Mouse (Mus musculus) embryonic stem cell, embryonic (primary cell): ENCODE measurements around the gene Dsp.

Experiments used
- CTCF ChIA-PET, 4 experiments: fragments of 300-600 bp in 2 of 4; fragments of 350-600 bp in 2 of 4; sonication (Branson Sonifier 250); formaldehyde crosslinking; loops; one replicate each; lab custom pipeline; 2022; ENCODE audit warnings: inconsistent platforms in 2 of 4; lab: Charles Lee
- POLR2A ChIA-PET, 4 experiments: fragments of 300-600 bp in 2 of 4; fragments of 350-600 bp in 2 of 4; sonication (Branson Sonifier 250); formaldehyde crosslinking; loops; one replicate each; lab custom pipeline; 2022; ENCODE audit warnings: antibody characterized with exemption in 4 of 4, inconsistent platforms in 1 of 4; lab: Charles Lee

The Dsp gene

GRCm38 (mm10) chr13:38151069-38151588 lies at the start of gene Dsp:
Gene Dsp, plus strand, starts transcription at chr13:38151294.
- POLR2A ChIA-PET, result interaction anchor here (0.6 to 3.7 kb wide), 26 partner anchors 8 to 483 kb away, joined by 3 to 19 read pairs (median 4); partner anchors contain the start of gene Snrnp48 (in 2 of the 4)
- CTCF ChIA-PET, result interaction anchor here (0.7 kb wide), 6 partner anchors 9 to 217 kb away, joined by 3 to 8 read pairs (median 3); no protein-coding TSS in a partner anchor

- ChIA-PET CTCF (no interaction called here), POLR2A (no interaction called here)
Measured at GRCm38 (mm10) chr13:38103406-38103805, 47.7 kb upstream of the Dsp start.

- ChIA-PET POLR2A (interaction anchor here in 3 of 4 experiments (0.5 to 2.2 kb wide), 10 partner anchors 12 to 51 kb away, joined by 3 to 7 read pairs (median 4); no protein-coding TSS in a partner anchor), CTCF (interaction anchor here in 1 of 4 experiments (0.6 kb wide), 1 partner anchor 18 kb away, joined by 3 read pairs; no protein-coding TSS in a partner anchor)
Measured at GRCm38 (mm10) chr13:38104501-38104900, 46.6 kb upstream of the Dsp start.

GRCm38 (mm10) chr13:38109081-38109480 lies 42.0 kb upstream of the Dsp start:
- POLR2A ChIA-PET, result interaction anchor here in 3 of 4 experiments (0.6 to 2.8 kb wide), 54 partner anchors 9 to 673 kb away, joined by 3 to 30 read pairs (median 4); partner anchors contain the start of genes Snrnp48 (in 3 of the 3), Dsp (in 1 of the 3) and Ssr1 (in 1 of the 3)
- CTCF ChIA-PET, result interaction anchor here in 2 of 4 experiments (0.6 to 1.5 kb wide), 4 partner anchors 9 to 1632 kb away, joined by 3 to 8 read pairs (median 3); no protein-coding TSS in a partner anchor

GRCm38 (mm10) chr13:38122321-38122720 lies 28.8 kb upstream of the Dsp start:
- ChIA-PET CTCF (interaction anchor here in 2 of 4 experiments (0.6 to 1.2 kb wide), 3 partner anchors 18 to 536 kb away, joined by 3 to 4 read pairs (median 3); partner anchors contain the start of gene Eef1e1 (in 1 of the 2)), POLR2A (interaction anchor here in 2 of 4 experiments (0.7 to 1.0 kb wide), 3 partner anchors 10 to 133 kb away, joined by 4 to 7 read pairs (median 6); no protein-coding TSS in a partner anchor)

GRCm38 (mm10) chr13:38123666-38124065 lies 27.4 kb upstream of the Dsp start:
- CTCF ChIA-PET, result interaction anchor here in 1 of 4 experiments (1.0 kb wide), 1 partner anchor 29 kb away, joined by 3 read pairs; no protein-coding TSS in a partner anchor
- POLR2A ChIA-PET, result interaction anchor here in 3 of 4 experiments (0.5 to 1.9 kb wide), 11 partner anchors 9 to 64 kb away, joined by 3 to 18 read pairs (median 6); no protein-coding TSS in a partner anchor

GRCm38 (mm10) chr13:38127683-38128082 lies 23.4 kb upstream of the Dsp start:
- ChIA-PET POLR2A (interaction anchor here (0.6 to 2.5 kb wide), 9 partner anchors 13 to 567 kb away, joined by 3 to 6 read pairs (median 5); partner anchors contain the start of gene Dsp (in 1 of the 4)), CTCF (no interaction called here)

- CTCF ChIA-PET, result no interaction called here
- POLR2A ChIA-PET, result interaction anchor here in 2 of 4 experiments (0.6 to 2.5 kb wide), 7 partner anchors 13 to 568 kb away, joined by 3 to 6 read pairs (median 5); partner anchors contain the start of gene Dsp (in 1 of the 2)
Measured at GRCm38 (mm10) chr13:38128246-38128645, 22.8 kb upstream of the Dsp start.

GRCm38 (mm10) chr13:38129492-38129891 lies 21.6 kb upstream of the Dsp start:
- CTCF ChIA-PET, result interaction anchor here in 1 of 4 experiments (0.9 to 1.1 kb wide), 2 partner anchors 21 to 106 kb away, joined by 3 read pairs; partner anchors contain the start of gene Dsp
- POLR2A ChIA-PET, result interaction anchor here in 3 of 4 experiments (0.7 to 1.6 kb wide), 10 partner anchors 20 to 173 kb away, joined by 3 to 10 read pairs (median 4); partner anchors contain the start of genes Dsp (in 1 of the 3) and Snrnp48 (in 1 of the 3)

- CTCF ChIA-PET, result interaction anchor here in 1 of 4 experiments (0.9 to 1.1 kb wide), 2 partner anchors 21 to 105 kb away, joined by 3 read pairs; partner anchors contain the start of gene Dsp
- POLR2A ChIA-PET, result interaction anchor here in 3 of 4 experiments (0.6 to 1.6 kb wide), 13 partner anchors 11 to 174 kb away, joined by 3 to 12 read pairs (median 3); partner anchors contain the start of genes Dsp (in 1 of the 3) and Snrnp48 (in 1 of the 3)
Measured at GRCm38 (mm10) chr13:38130116-38130515, 21.0 kb upstream of the Dsp start.

GRCm38 (mm10) chr13:38133016-38133528 lies 18.0 kb upstream of the Dsp start:
- CTCF ChIA-PET, result no interaction called here

GRCm38 (mm10) chr13:38140521-38140920 lies 10.6 kb upstream of the Dsp start:
- POLR2A ChIA-PET, result interaction anchor here in 2 of 4 experiments (1.5 to 3.7 kb wide), 4 partner anchors 11 to 65 kb away, joined by 4 to 19 read pairs (median 8); partner anchors contain the start of genes Dsp (in 2 of the 2) and Snrnp48 (in 1 of the 2)
- CTCF ChIA-PET, result no interaction called here

More at GRCm38 (mm10) chr13:38133016-38133528, 18.0 kb upstream of the Dsp start:
- POLR2A ChIA-PET, result interaction anchor here in 3 of 4 experiments (0.5 to 1.9 kb wide), 17 partner anchors 9 to 72 kb away, joined by 3 to 24 read pairs (median 4); partner anchors contain the start of genes Dsp (in 1 of the 3) and Snrnp48 (in 1 of the 3)

- POLR2A ChIA-PET, result interaction anchor here in 3 of 4 experiments (0.6 to 1.6 kb wide), 9 partner anchors 10 to 1943 kb away, joined by 3 to 12 read pairs (median 4); no protein-coding TSS in a partner anchor
- CTCF ChIA-PET, result no interaction called here
Measured at GRCm38 (mm10) chr13:38144962-38145713, 6.0 kb upstream of the Dsp start.

- CTCF ChIA-PET, result no interaction called here
- POLR2A ChIA-PET, result interaction anchor here in 3 of 4 experiments (0.5 to 0.6 kb wide), 3 partner anchors 185 to 369 kb away, joined by 3 to 4 read pairs (median 4); no protein-coding TSS in a partner anchor
Measured at GRCm38 (mm10) chr13:38148348-38148747, 2.7 kb upstream of the Dsp start.

GRCm38 (mm10) chr13:38151671-38152428 lies 756 bp downstream of the Dsp start:
- CTCF ChIA-PET, result interaction anchor here in 3 of 4 experiments (0.7 to 1.0 kb wide), 3 partner anchors 28 to 217 kb away, joined by 3 to 8 read pairs (median 3); no protein-coding TSS in a partner anchor
- POLR2A ChIA-PET, result interaction anchor here (0.5 to 3.7 kb wide), 31 partner anchors 8 to 574 kb away, joined by 3 to 19 read pairs (median 4); partner anchors contain the start of gene Snrnp48 (in 2 of the 4)

GRCm38 (mm10) chr13:38152429-38153035 lies 1.4 kb downstream of the Dsp start:
- ChIA-PET POLR2A (interaction anchor here in 3 of 4 experiments (0.5 to 3.7 kb wide), 19 partner anchors 11 to 575 kb away, joined by 3 to 19 read pairs (median 6); partner anchors contain the start of gene Snrnp48 (in 1 of the 3)), CTCF (interaction anchor here in 1 of 4 experiments (1.0 kb wide), 1 partner anchor 28 kb away, joined by 3 read pairs; no protein-coding TSS in a partner anchor)
